ENCODE assay signal across 10 mouse cellular contexts in genomic region chr15:31676771-31677191, GRCm38 (mm10).
DNase-seq lines count a peak whose midpoint lies in the region; ATAC-seq and TF ChIP-seq lines count a peak whose summit lies in the region.
"Had no signal": no experiment of that assay in that cellular context is flagged by ENCODE, and none has a peak within 500 bp of the region (broad histone marks: within the 10 kb centered on the region; RNA-seq: fewer than 3 reads in every experiment).

No protein-coding gene starts in this region.

- no peaks in the 10 kb centered on the region for H3K27me3 ChIP-seq in hindbrain, embryonic 14.5 days (ENCODE audit: control insufficient read depth, insufficient read depth, low read length)
- H3K27me3 ChIP-seq in hindbrain, postnatal 0 days (ENCODE audit: insufficient read depth, low read length): no peaks in the 10 kb centered on the region
- no peaks in the 10 kb centered on the region for H3K27me3 ChIP-seq in lung, embryonic 15.5 days
- no peaks in the 10 kb centered on the region for H3K27me3 ChIP-seq in forebrain, embryonic 13.5 days
- H3K27me3 ChIP-seq in midbrain, embryonic 13.5 days: no peaks in the 10 kb centered on the region
- H3K27me3 ChIP-seq: neural tube, embryonic 12.5 days had no signal

- no peak for TF ChIP-seq CTCF in hindbrain, postnatal 0 days (IDR thresholded peaks at IDR 0.05; ENCODE audit: low read depth)

- no peaks in the 10 kb centered on the region for H3K4me1 ChIP-seq in hindbrain, embryonic 14.5 days (replicated peaks; ENCODE audit: control insufficient read depth, insufficient read depth, low read length)
- H3K4me1 ChIP-seq in hindbrain, postnatal 0 days (ENCODE audit: insufficient read depth, low read length): no peaks in the 10 kb centered on the region
- no peaks in the 10 kb centered on the region for H3K4me1 ChIP-seq in lung, embryonic 15.5 days
- H3K4me1 ChIP-seq in forebrain, embryonic 13.5 days: no peaks in the 10 kb centered on the region
- no peaks in the 10 kb centered on the region for H3K4me1 ChIP-seq in midbrain, embryonic 13.5 days (replicated peaks)

- H3K9ac ChIP-seq in hindbrain, embryonic 14.5 days: no peak overlapping the region
- no peak overlapping the region for H3K9ac ChIP-seq in hindbrain, postnatal 0 days (replicated peaks; ENCODE audit: low read length)
- no peak overlapping the region for H3K9ac ChIP-seq in lung, embryonic 15.5 days
- H3K9ac ChIP-seq in forebrain, embryonic 13.5 days: no peak overlapping the region
- no peak overlapping the region for H3K9ac ChIP-seq in midbrain, embryonic 13.5 days (replicated peaks)
- H3K9ac ChIP-seq: neural tube, embryonic 12.5 days had no signal

- no peak overlapping the region for H3K4me2 ChIP-seq in hindbrain, embryonic 14.5 days (replicated peaks)
- H3K4me2 ChIP-seq in hindbrain, postnatal 0 days (ENCODE audit: low read depth, low read length): no peak overlapping the region
- H3K4me2 ChIP-seq in lung, embryonic 15.5 days: no peak overlapping the region
- H3K4me2 ChIP-seq in forebrain, embryonic 13.5 days: no peak overlapping the region
- no peak overlapping the region for H3K4me2 ChIP-seq in midbrain, embryonic 13.5 days (replicated peaks)
- H3K4me2 ChIP-seq: neural tube, embryonic 12.5 days had no signal

- H3K27ac ChIP-seq in hindbrain, embryonic 14.5 days: no peak overlapping the region
- H3K27ac ChIP-seq in hindbrain, postnatal 0 days: no peak overlapping the region
- H3K27ac ChIP-seq in lung, embryonic 15.5 days: no peak overlapping the region
- no peak overlapping the region for H3K27ac ChIP-seq in forebrain, embryonic 13.5 days
- H3K27ac ChIP-seq in midbrain, embryonic 13.5 days: no peak overlapping the region
- H3K27ac ChIP-seq: neural tube, embryonic 12.5 days had no signal

- DNase-seq in hindbrain, embryonic 14.5 days (ENCODE audit: low spot score): no peak
- no peak for DNase-seq in hindbrain, postnatal 0 days (ENCODE audit: low spot score)
- peak; percentile 46 for DNase-seq in urinary bladder, postnatal 14 days (ENCODE audit: low spot score)
- DNase-seq in urinary bladder, postnatal 10 days (ENCODE audit: low spot score): no peak
- DNase-seq: cerebellum, adult 2 months had no signal

- H3K36me3 ChIP-seq in hindbrain, embryonic 14.5 days (replicated peaks; ENCODE audit: control insufficient read depth, insufficient read depth): no peaks in the 10 kb centered on the region
- H3K36me3 ChIP-seq in hindbrain, postnatal 0 days (ENCODE audit: insufficient read depth, low read length): no peaks in the 10 kb centered on the region
- H3K36me3 ChIP-seq in lung, embryonic 15.5 days: no peaks in the 10 kb centered on the region
- no peaks in the 10 kb centered on the region for H3K36me3 ChIP-seq in forebrain, embryonic 13.5 days (ENCODE audit: poor library complexity, severe bottlenecking)
- H3K36me3 ChIP-seq in midbrain, embryonic 13.5 days: no peaks in the 10 kb centered on the region
- H3K36me3 ChIP-seq: neural tube, embryonic 12.5 days had no signal

- H3K4me3 ChIP-seq in hindbrain, embryonic 14.5 days (replicated peaks; ENCODE audit: low read length): no peak overlapping the region
- no peak overlapping the region for H3K4me3 ChIP-seq in hindbrain, postnatal 0 days (ENCODE audit: low read length)
- H3K4me3 ChIP-seq in lung, embryonic 15.5 days: no peak overlapping the region
- no peak overlapping the region for H3K4me3 ChIP-seq in forebrain, embryonic 13.5 days
- H3K4me3 ChIP-seq in midbrain, embryonic 13.5 days (replicated peaks): no peak overlapping the region
- H3K4me3 ChIP-seq: neural tube, embryonic 12.5 days had no signal

- ATAC-seq in hindbrain, embryonic 14.5 days (ENCODE audit: low FRiP score): 0 out of 2 replicates have a peak, but pooled peaks have one; percentile 17
- no peak for ATAC-seq in hindbrain, postnatal 0 days
- ATAC-seq in lung, embryonic 15.5 days (ENCODE audit: borderline replicate concordance, extremely low read depth, low FRiP score, low TSS enrichment): peak; percentile 52; the same call in 1 of the 2 replicates
- no peak for ATAC-seq in megakaryocyte, adult 5-6 weeks (ENCODE audit: poor library complexity, severe bottlenecking)
- no peak for ATAC-seq in forebrain, embryonic 13.5 days
- ATAC-seq in midbrain, embryonic 13.5 days: no peak

- no peaks in the 10 kb centered on the region for H3K9me3 ChIP-seq in hindbrain, embryonic 14.5 days (ENCODE audit: control insufficient read depth, low read length)
- no peaks in the 10 kb centered on the region for H3K9me3 ChIP-seq in hindbrain, postnatal 0 days (ENCODE audit: low read length)
- H3K9me3 ChIP-seq in lung, embryonic 15.5 days: no peaks in the 10 kb centered on the region
- H3K9me3 ChIP-seq in forebrain, embryonic 13.5 days (replicated peaks): no peaks in the 10 kb centered on the region
- no peaks in the 10 kb centered on the region for H3K9me3 ChIP-seq in midbrain, embryonic 13.5 days
- H3K9me3 ChIP-seq: neural tube, embryonic 12.5 days had no signal

- 69% methylated on average over 7 of the region's 7 CpGs for WGBS in hindbrain, embryonic 14.5 days
- 58% methylated on average over 7 of the region's 7 CpGs for WGBS in hindbrain, postnatal 0 days
- WGBS in lung, embryonic 15.5 days: 38% methylated on average over 7 of the region's 7 CpGs
- WGBS in forebrain, embryonic 13.5 days: 73% methylated on average over 7 of the region's 7 CpGs
- WGBS in midbrain, embryonic 13.5 days: 78% methylated on average over 7 of the region's 7 CpGs

Comparison
In these comparisons a context has a peak if more than half of its experiments do, and no peak if none do; other contexts are left out.
1. ATAC-seq: peak in hindbrain, embryonic 14.5 days (single experiment) and lung, embryonic 15.5 days (single experiment); none in hindbrain, postnatal 0 days (single experiment), megakaryocyte, adult 5-6 weeks (single experiment), forebrain, embryonic 13.5 days (single experiment) and midbrain, embryonic 13.5 days (single experiment).